Mouse (Mus musculus) heart, postnatal 36 days (tissue): ENCODE measurements around the gene Micall2. TPM values are rescaled to one million over a fixed set of nuclear protein-coding genes. Genes with fewer than 3 reads are reported as not detected.
"Not testable (repeated sequence)": the region's sequence is repeated elsewhere in the genome, so short reads cannot be mapped to it uniquely, and the experiment has no call there.

Experiments used
- DNase-seq, 2 experiments: peaks; one replicate each; pipeline ENCODE4 v3.0.0; 2021 to 2022
- intact Hi-C: fragments of 180-260 bp; cut with DNase I; formaldehyde crosslinking; loops from one replicate; pipeline ENCODE4 v1.15.1; 2025
- total RNA-seq, 2 experiments: library from RNA; stranded (reverse); gene quantifications; 2 replicates each; pipeline ENCODE4 v1.2.3; 2021

The Micall2 gene
- total RNA-seq, 2 experiments from 2014 or later, result 2.4 to 2.8 TPM

GRCm38 (mm10) chr5:139732634-139733107 lies 3.5 kb downstream of the Micall2 start:
- DNase-seq, result peak; percentile 51 to 58
- intact Hi-C loops, result no loop called here

GRCm38 (mm10) chr5:139730712-139731486 lies 5.2 kb downstream of the Micall2 start:
- DNase-seq, result peak in 1 of 2 experiments; percentile 30

GRCm38 (mm10) chr5:139727261-139727660 lies 8.9 kb downstream of the Micall2 start:
- DNase-seq, result no peak
- intact Hi-C loops, result no loop called here

More at GRCm38 (mm10) chr5:139730712-139731486, 5.2 kb downstream of the Micall2 start:
- intact Hi-C loops, result no loop called here

GRCm38 (mm10) chr5:139726186-139726585 lies 9.9 kb downstream of the Micall2 start:
- no peak for DNase-seq
- intact Hi-C loops, result no loop called here

- intact Hi-C loops, result no loop called here
These were observed 11.6 kb downstream of the Micall2 start for GRCm38 (mm10) chr5:139724336-139725116.

GRCm38 (mm10) chr5:139723113-139723512 lies 13.0 kb downstream of the Micall2 start:
- intact Hi-C loops, result no loop called here
- no peak for DNase-seq

More at GRCm38 (mm10) chr5:139724336-139725116, 11.6 kb downstream of the Micall2 start:
- DNase-seq, result peak in 1 of 2 experiments; percentile 29

- DNase-seq, result no peak
- intact Hi-C loops, result loop anchor here (1.0 kb wide), 1 partner anchor 19 kb away; no protein-coding TSS in a partner anchor
These were observed 13.4 kb downstream of the Micall2 start for GRCm38 (mm10) chr5:139722709-139723108.

- DNase-seq, result no peak
These were observed 17.2 kb downstream of the Micall2 start for GRCm38 (mm10) chr5:139718949-139719348.

GRCm38 (mm10) chr5:139718540-139718939 lies 17.6 kb downstream of the Micall2 start:
- intact Hi-C loops, result no loop called here
- no peak for DNase-seq

More at GRCm38 (mm10) chr5:139718949-139719348, 17.2 kb downstream of the Micall2 start:
- intact Hi-C loops, result no loop called here

- intact Hi-C loops, result loop anchor here (1.0 kb wide), 3 partner anchors 29 to 101 kb away; no protein-coding TSS in a partner anchor
- DNase-seq, result peak; percentile 73 to 74
These were observed 18.4 kb downstream of the Micall2 start for GRCm38 (mm10) chr5:139717723-139718122.

- intact Hi-C loops, result no loop called here
- no peak for DNase-seq
These were observed 29.6 kb downstream of the Micall2 start for GRCm38 (mm10) chr5:139706496-139706895.

- intact Hi-C loops, result no loop called here
- DNase-seq, result no peak
These were observed 33.2 kb downstream of the Micall2 start for GRCm38 (mm10) chr5:139702905-139703304.

- DNase-seq, result no peak
- intact Hi-C loops, result no loop called here
These were observed 33.9 kb downstream of the Micall2 start for GRCm38 (mm10) chr5:139702236-139702635.

- intact Hi-C loops, result no loop called here
- no peak for DNase-seq
These were observed 39.2 kb downstream of the Micall2 start for GRCm38 (mm10) chr5:139696954-139697353.

- DNase-seq, result not testable (repeated sequence)
These were observed 40.3 kb downstream of the Micall2 start for GRCm38 (mm10) chr5:139695876-139696275.

GRCm38 (mm10) chr5:139694989-139695571 lies 41.1 kb downstream of the Micall2 start:
- intact Hi-C loops, result no loop called here
- no peak for DNase-seq

More at GRCm38 (mm10) chr5:139695876-139696275, 40.3 kb downstream of the Micall2 start:
- intact Hi-C loops, result not testable (repeated sequence)

- intact Hi-C loops, result no loop called here
These were observed 41.7 kb downstream of the Micall2 start for GRCm38 (mm10) chr5:139694292-139694988.

GRCm38 (mm10) chr5:139690791-139691190 lies 45.3 kb downstream of the Micall2 start:
- no peak for DNase-seq
- intact Hi-C loops, result no loop called here

More at GRCm38 (mm10) chr5:139694292-139694988, 41.7 kb downstream of the Micall2 start:
- DNase-seq, result no peak

- no peak for DNase-seq
- intact Hi-C loops, result loop anchor here (5.0 to 10.0 kb wide), 2 partner anchors 151 to 354 kb away; no protein-coding TSS in a partner anchor
These were observed 47.8 kb downstream of the Micall2 start for GRCm38 (mm10) chr5:139688356-139688755.

GRCm38 (mm10) chr5:139687646-139688045 lies 48.5 kb downstream of the Micall2 start:
- intact Hi-C loops, result loop anchor here (5.0 to 10.0 kb wide), 2 partner anchors 150 to 353 kb away; no protein-coding TSS in a partner anchor
- peak in 1 of 2 experiments; percentile 44 for DNase-seq
